Mouse (Mus musculus) E14TG2a.4 (cell line): Measurements from ENCODE around the gene Arntl.

ENCODE experiments used
- CTCF ChIP-seq: conservative IDR thresholded peaks from 2 replicates; pipeline ENCODE4 v1.5.1; 2014; ENCODE audit warnings: low read length
- NANOG ChIP-seq: IDR thresholded peaks from 2 replicates; pipeline ENCODE4 v1.6.1; 2014; ENCODE audit warnings: borderline replicate concordance, low read length, mixed read lengths
- POU5F1 ChIP-seq: IDR thresholded peaks from 2 replicates; pipeline ENCODE4 v1.6.1; 2014; ENCODE audit warnings: low read length, borderline replicate concordance

GRCm38 (mm10) chr7:113263990-113264389 lies 56.7 kb downstream of the Arntl start:
- TF ChIP-seq CTCF: no peak
- no peak for TF ChIP-seq NANOG
- no peak for TF ChIP-seq POU5F1
